Mouse (Mus musculus): ENCODE data around the gene Astn1. TPM values are rescaled to one million over a fixed set of nuclear protein-coding genes. Genes with fewer than 3 reads are reported as not detected.

The Astn1 gene
- total and polyA plus RNA-seq, 3 experiments: 0.35 to 0.42 TPM; not detected in 1

DNA sequence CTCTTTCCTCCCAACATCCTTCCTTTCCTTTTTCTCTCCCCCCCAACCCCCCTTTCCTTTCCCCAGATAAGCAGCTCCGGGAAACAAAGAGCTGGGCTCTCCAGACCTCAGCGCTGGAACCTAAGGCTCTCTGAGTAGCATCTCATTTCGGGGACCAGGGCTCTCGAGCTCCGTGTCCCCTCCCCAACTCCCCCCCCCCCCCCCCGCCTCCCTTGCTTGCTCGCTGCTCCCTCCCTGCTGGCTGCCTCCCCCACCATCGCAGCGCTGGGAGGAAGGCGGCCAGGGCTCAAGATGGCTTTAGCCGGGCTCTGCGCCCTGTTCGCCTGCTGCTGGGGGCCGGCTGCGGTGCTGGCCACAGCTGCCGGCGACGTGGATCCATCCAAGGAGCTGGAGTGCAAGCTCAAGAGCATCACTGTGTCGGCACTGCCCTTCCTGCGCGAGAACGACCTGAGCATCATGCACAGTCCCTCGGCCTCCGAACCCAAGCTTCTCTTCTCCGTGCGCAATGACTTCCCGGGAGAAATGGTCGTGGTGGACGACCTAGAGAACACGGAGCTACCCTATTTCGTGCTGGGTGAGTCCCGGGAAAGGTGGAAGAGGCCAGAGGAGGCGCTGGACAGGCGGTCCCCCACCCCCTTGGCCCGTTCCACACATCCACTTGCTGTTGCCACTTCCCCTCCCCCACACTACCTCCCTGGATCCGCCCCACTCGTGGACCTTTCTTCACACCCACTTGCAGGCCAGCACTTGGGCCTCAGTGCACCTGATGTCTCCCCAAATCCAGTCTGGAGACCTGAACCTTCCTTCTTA, 424 bp downstream of the Astn1 start:
- Histone ChIP-seq H3K36me3 (replicated peaks in 1 of 2; ENCODE audit: control insufficient read depth in 1 of 2, insufficient read depth in 1 of 2, low read length in 1 of 2) (no peaks in the 10 kb centered on the region), H3K9me3 (replicated peaks; ENCODE audit: low read length) (no peaks in the 10 kb centered on the region), H3K4me3 (replicated peaks in 1 of 3; ENCODE audit: low read depth in 2 of 3, low read length in 2 of 3, poor library complexity in 1 of 3) (no peak overlapping the region), H3K4me1 (ENCODE audit: control insufficient read depth in 1 of 2, insufficient read depth in 2 of 2) (peaks cover under 1 to 4% of the 10 kb centered on the region in 2 experiments; a peak in 1 of 4 replicates), H3K27ac (ENCODE audit: insufficient read depth, low read depth) (no peak overlapping the region), H3K9ac (ENCODE audit: insufficient read depth, low read depth) (no peak overlapping the region), H3K27me3 (replicated peaks) (peaks cover 2% of the 10 kb centered on the region), H3K79me2 (replicated peaks; ENCODE audit: control insufficient read depth, extremely low read depth, insufficient read depth, poor library complexity, severe bottlenecking) (no peaks in the 10 kb centered on the region), H3K4me2 (ENCODE audit: insufficient read depth, low read depth, poor library complexity, severe bottlenecking) (no peak overlapping the region; the same call in 1 of the 2 replicates)
- in situ Hi-C loops (cut with MboI; ENCODE audit: low pct_ligation_motif_present, low pct_unique_long_range_greater_than_20kb, low sequenced_read_pairs): no loop called here
- dilution Hi-C loops (cut with MboI; ENCODE audit: extremely low pct_ligation_motif_present, extremely low pct_unique_long_range_greater_than_20kb, low sequenced_read_pairs): no loop called here
- no peak for DNase-seq (ENCODE audit: extremely low read depth)
- no peak for TF ChIP-seq CHD2 (IDR thresholded peaks at IDR 0.05; ENCODE audit: low read length)
- TF ChIP-seq HCFC1 (IDR thresholded peaks at IDR 0.05; ENCODE audit: low read depth, low read length): no peak
- TF ChIP-seq POLR2A (IDR thresholded peaks at IDR 0.05; ENCODE audit: low read depth, low read length): no peak
- TF ChIP-seq JUN (IDR thresholded peaks at IDR 0.05; ENCODE audit: insufficient read depth, low read depth, low read length): no peak
- no peak for TF ChIP-seq MXI1 (IDR thresholded peaks at IDR 0.05; ENCODE audit: low read depth, low read length)
- TF ChIP-seq JUND (conservative IDR thresholded peaks at IDR 0.05; ENCODE audit: low read depth, low read length): no peak
- no peak for TF ChIP-seq EP300 (IDR thresholded peaks at IDR 0.05; ENCODE audit: low read length)
- no peak for TF ChIP-seq USF2 (conservative IDR thresholded peaks at IDR 0.05; ENCODE audit: low read depth, low read length)
- TF ChIP-seq MEF2A (IDR thresholded peaks at IDR 0.05; ENCODE audit: borderline replicate concordance, low read depth, low read length): no peak
- TF ChIP-seq RAD21 (IDR thresholded peaks at IDR 0.05; ENCODE audit: low read depth, low read length): no peak
- no peak for TF ChIP-seq POLR2AphosphoS2 (IDR thresholded peaks at IDR 0.05; ENCODE audit: low read depth, low read length)
- no peak for TF ChIP-seq BHLHE40 (IDR thresholded peaks at IDR 0.05; ENCODE audit: low read depth, low read length)
- TF ChIP-seq USF1 (IDR thresholded peaks at IDR 0.05; ENCODE audit: low read depth, low read length): no peak
- no peak for TF ChIP-seq IRF4 (IDR thresholded peaks at IDR 0.05; ENCODE audit: low read depth, low read length)

GRCm38 (mm10) chr1:158364461-158364860, 2.4 kb downstream of the Astn1 start:
- H3K4me2 ChIP-seq (ENCODE audit: insufficient read depth, low read depth, poor library complexity, severe bottlenecking): no peak overlapping the region
- no peaks in the 10 kb centered on the region for H3K79me2 ChIP-seq (replicated peaks; ENCODE audit: control insufficient read depth, extremely low read depth, insufficient read depth, poor library complexity, severe bottlenecking)
- dilution Hi-C loops (cut with MboI; ENCODE audit: extremely low pct_ligation_motif_present, extremely low pct_unique_long_range_greater_than_20kb, low sequenced_read_pairs): no loop called here
- DNase-seq (ENCODE audit: extremely low read depth): no peak
- peaks cover 2% of the 10 kb centered on the region for H3K27me3 ChIP-seq (replicated peaks)
- in situ Hi-C loops (cut with MboI; ENCODE audit: low pct_ligation_motif_present, low pct_unique_long_range_greater_than_20kb, low sequenced_read_pairs): no loop called here
- TF ChIP-seq EP300 (IDR thresholded peaks at IDR 0.05; ENCODE audit: low read length): no peak
- no peak for TF ChIP-seq JUN (IDR thresholded peaks at IDR 0.05; ENCODE audit: insufficient read depth, low read depth, low read length)
- TF ChIP-seq CHD2 (IDR thresholded peaks at IDR 0.05; ENCODE audit: low read length): no peak
- TF ChIP-seq USF1 (IDR thresholded peaks at IDR 0.05; ENCODE audit: low read depth, low read length): no peak
- TF ChIP-seq NELFE (IDR thresholded peaks at IDR 0.05; ENCODE audit: low read depth, low read length): no peak
- no peak for TF ChIP-seq MXI1 (IDR thresholded peaks at IDR 0.05; ENCODE audit: low read depth, low read length)
- TF ChIP-seq ZKSCAN1 (IDR thresholded peaks at IDR 0.05; ENCODE audit: borderline replicate concordance, low read depth, low read length): no peak
- no peak for TF ChIP-seq CHD1 (IDR thresholded peaks at IDR 0.05; ENCODE audit: low read depth, low read length)
- TF ChIP-seq ETS1 (conservative IDR thresholded peaks at IDR 0.05; ENCODE audit: low read depth, low read length): no peak
- no peak for TF ChIP-seq MAFK (IDR thresholded peaks at IDR 0.05; ENCODE audit: insufficient replicate concordance, low read length)
- no peak for TF ChIP-seq PAX5 (IDR thresholded peaks at IDR 0.05; ENCODE audit: low read length)
- no peak for TF ChIP-seq NRF1 (IDR thresholded peaks at IDR 0.05; ENCODE audit: low read depth, low read length)
- H3K36me3 ChIP-seq (replicated peaks in 1 of 2; ENCODE audit: control insufficient read depth in 1 of 2, insufficient read depth in 1 of 2, low read length in 1 of 2): no peaks in the 10 kb centered on the region
- no peak overlapping the region for H3K9ac ChIP-seq (ENCODE audit: insufficient read depth, low read depth)
- H3K9me3 ChIP-seq (replicated peaks; ENCODE audit: low read length): no peaks in the 10 kb centered on the region
- no peak overlapping the region for H3K4me3 ChIP-seq (replicated peaks in 1 of 3; ENCODE audit: low read depth in 2 of 3, low read length in 2 of 3, poor library complexity in 1 of 3)
- H3K4me1 ChIP-seq (ENCODE audit: control insufficient read depth in 1 of 2, insufficient read depth in 2 of 2): 0 out of 4 replicates have a peak, but pooled peaks cover 0 to 4% of the 10 kb centered on the region in 2 experiments
- no peak overlapping the region for H3K27ac ChIP-seq (ENCODE audit: insufficient read depth, low read depth)

Data from CH12.LX (cell line).